Mouse (Mus musculus): ENCODE results near the gene Rcan1.
"Not testable (repeated sequence)": the region's sequence is repeated elsewhere in the genome, so short reads cannot be mapped to it uniquely, and the experiment has no call there.

Rcan1 gene

DNA sequence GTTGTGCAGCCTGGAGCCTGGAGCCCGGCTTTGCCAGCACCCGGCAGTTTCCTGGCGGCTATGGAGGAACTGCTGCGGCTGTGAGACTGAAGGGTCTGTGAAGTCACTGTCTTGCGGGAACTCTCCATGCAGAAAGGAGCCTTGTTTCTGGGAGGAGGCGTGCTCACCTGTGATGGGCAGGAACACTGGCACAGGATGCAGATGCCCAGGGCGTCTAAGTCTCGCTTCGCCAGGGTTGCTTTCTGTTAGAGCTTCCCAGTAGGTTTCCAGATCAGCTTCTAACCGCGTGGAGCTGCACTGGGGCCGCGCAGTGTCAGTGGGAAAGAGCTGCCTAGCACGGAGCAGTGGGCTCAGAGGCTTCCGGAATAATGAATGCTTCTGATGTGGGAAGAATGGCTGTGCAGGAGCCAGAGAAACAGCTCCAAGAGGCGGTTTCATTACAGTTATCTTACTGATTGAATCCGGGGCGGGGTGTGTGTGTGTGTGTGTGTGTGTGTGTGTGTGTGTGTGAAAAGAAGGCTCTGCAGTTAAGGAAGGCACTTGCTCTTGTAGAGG, 35.2 kb downstream of the Rcan1 start:
- no peak for DNase-seq (ENCODE audit: low read depth, low spot score)

DNA sequence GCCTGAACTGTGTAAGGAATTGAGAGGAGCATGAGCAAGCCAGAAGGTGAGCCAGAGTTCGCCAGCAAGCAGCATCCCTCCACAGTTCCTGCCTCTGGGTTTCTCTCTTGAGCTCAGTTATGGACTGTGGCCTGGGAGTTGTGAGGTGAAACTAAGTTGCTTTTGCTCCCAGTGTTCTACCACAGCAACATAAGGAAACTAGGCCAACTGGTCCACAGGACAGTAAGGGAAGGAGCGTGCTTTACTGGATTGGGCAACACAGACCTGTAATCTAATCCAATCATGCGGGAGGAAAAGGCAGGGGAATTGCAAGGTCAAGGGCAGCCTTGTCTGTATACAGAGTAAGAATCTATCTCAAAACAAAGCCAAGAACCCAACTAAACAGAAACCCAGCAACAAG, 37.5 kb downstream of the Rcan1 start:
- no peak for DNase-seq (ENCODE audit: low read depth, low spot score)

DNA sequence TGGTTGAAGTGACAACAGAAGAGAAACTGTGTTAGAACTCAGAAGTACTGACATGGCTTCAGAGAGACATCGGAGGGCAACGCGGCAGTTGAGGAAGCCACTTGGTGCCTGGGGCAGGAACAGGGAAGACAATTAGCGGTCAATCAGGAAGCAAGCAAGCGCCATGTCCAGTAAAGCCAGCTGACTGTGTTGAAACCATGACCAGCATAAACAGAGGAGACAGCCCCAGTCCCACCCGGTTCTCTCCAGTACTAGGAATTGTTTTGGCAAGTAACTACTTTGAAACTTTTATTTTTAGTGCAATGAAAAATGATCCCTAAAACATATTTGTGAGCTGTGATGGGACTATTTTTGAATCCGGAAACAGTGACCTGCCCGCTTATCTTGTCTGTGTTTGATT, 39.9 kb downstream of the Rcan1 start:
- no peak for DNase-seq (ENCODE audit: low read depth, low spot score)

DNA sequence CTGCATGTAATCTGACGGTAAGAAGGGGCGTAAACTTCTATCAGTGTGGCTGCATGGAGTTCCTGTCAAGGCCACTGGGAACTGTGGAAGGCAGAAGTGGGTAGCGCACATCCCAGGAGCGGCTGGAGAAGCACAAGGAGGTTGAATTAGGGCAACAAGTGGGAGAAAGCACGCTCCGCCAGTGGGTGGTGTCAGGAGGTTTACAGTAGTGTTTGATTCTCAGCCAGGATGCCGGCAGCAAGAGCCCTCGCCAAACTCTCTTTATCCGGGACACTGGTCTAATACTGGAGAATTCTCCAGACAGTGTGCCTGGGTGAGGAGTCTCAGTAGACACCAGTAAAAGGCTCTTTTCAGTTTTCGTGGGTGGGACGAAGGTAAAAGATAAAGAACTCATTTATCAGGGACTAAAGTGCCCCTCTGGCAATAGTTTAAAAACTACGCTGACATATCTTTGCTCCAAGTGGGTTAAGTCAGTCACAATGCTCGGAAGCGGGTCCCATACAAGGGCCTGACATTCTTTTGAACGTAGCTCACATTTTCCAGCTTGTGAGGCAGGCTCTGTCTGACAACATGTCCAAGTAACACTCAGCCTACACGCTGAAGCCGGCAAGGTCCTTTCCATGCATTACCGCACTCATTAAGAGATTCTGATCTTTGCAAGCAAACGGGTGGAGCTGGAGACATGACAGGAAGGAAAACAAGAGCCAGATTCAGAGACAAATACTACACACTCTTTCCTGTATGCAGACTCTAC, 42.3 kb downstream of the Rcan1 start:
- DNase-seq (ENCODE audit: low read depth, low spot score) = no peak

DNA sequence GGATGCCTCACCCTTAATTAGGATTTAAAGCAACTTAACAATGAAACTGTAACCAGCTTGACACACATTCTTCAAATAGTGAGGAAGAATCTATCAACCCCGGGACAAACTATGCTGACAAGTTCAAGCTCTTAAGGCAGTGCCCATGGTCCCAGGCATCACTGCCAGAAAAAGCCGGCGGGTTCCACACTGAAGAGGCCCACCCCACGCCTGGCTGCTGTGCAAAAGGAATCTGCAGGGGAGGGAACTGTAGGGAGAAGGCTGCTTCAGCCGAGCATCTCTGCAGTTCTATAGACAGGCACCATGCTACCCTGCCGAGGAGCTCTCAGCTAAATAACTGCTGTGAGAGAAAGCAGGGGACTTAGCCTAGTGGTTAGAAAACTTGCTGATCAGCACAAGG, 44.0 kb downstream of the Rcan1 start:
- DNase-seq (ENCODE audit: low read depth, low spot score) = no peak

DNA sequence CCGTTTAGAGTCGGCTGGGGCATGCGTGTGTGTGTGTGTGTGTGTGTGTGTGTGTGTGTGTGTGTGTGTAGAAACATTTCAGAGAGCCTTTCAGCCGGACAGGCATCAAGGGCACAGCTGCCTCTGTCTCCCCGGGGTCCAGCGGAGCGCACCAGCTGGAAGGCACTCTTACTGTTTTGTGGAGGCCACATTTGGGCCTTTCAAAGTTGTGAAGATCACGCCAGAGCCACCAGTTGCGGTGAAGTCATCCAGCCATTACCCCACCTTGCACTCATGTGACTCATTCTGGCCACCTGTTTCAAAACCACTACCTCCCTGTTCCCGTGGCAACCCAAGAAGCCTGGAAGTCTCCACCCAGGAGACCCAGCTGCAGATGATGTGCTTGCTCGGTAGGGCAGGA, 44.8 kb downstream of the Rcan1 start:
- DNase-seq (ENCODE audit: low read depth, low spot score) = no peak

DNA sequence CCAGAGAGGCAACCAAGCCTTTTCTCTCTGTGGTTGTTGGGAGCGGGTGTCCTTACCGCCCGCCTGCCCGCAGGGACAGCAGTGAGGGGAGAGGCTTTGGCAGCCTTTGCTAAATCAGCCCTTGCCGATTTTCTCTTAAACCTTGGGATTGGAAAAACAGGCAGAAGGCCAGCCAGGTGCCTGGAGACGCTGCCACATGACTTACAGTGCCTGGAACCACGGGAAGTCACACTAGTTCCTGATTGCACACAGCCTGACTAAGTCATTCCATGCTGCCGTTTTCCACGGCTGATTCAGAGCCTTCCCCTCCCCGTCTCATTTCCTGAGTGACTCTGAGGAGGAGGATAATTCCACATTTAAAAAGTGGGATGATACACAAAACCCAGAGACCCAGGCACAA, 47.3 kb downstream of the Rcan1 start:
- DNase-seq (ENCODE audit: low read depth, low spot score) = no peak

DNA sequence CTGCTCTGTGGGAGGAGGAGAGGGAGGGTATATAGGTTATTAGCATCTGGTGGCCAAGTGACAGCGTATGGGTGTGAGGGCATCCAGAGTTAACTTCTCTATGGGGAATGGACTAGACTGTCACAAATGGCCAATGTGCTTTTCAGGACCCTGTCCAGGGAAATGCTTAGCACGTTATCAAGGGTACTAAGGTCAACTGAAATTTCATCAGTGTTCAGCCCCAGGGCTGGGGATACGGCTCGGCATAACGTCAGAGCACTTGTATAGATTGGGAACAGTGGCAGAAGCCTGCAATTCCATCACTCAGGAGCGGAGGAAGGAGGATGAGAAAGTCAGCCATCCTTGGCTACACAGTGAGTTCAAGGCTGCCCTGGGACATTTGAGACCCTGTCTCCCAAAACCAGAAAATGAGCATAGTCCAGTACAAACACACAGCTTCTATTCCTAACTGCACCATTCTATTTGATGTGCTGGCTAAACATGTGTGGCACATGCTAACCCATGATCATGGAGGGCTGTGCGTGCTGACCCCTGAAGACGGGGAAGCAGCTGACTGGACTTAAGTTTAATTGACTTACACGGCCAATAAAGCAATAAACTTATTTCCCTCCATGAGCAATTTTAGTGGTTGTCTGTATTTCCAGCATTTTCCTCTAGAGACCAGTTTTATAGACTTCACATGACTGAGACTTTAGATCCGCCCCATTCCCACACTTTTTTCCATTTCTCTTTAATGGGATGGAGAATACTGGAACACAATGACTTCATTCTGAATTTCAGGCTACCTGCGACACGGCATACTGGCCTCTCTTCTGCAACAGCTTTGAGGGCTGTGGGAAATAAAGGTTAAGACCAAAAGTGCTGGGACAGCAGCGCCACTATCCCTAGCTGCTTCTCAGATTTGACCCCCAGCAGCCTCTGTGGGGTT, 48.0 kb downstream of the Rcan1 start:
- no peak for DNase-seq (ENCODE audit: low read depth, low spot score)

DNA sequence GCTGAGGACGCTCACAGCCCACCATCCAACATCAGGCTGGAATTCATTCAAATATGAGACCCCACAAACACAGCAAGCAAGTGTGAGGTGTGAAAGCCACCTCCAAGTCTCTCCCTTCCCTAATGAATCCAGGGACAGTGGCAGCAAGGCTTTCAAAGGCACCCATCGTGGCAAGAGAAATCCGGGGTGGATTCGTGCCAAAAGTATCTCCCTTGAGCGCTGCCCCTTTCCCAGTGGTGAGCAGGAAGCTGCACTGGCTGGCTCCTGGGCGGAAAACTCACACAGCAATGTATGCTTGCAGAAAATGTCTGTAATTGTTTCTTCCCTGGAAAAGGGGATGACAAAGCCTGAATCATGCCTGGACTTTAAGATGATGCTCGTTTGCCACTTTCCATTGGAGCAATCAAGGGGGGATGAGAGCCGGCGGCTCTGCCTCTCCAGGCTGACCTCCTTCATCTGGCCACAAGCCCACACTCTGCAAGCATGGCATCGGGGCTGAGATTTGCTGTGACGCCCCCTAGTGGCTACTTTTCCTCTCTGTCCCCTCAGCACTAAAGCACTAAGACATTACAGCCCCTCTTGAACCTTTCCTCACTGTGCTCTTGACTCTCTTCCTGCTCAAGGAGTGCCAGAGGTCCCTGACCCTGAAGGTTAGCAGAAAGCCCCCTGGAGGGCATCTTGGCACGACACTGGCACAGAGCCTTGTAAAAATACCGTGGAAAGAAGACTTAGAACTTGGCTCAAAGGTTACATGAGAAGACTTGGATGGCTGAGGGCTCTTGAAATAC, 49.3 kb downstream of the Rcan1 start:
- DNase-seq (ENCODE audit: low read depth, low spot score) = no peak

DNA sequence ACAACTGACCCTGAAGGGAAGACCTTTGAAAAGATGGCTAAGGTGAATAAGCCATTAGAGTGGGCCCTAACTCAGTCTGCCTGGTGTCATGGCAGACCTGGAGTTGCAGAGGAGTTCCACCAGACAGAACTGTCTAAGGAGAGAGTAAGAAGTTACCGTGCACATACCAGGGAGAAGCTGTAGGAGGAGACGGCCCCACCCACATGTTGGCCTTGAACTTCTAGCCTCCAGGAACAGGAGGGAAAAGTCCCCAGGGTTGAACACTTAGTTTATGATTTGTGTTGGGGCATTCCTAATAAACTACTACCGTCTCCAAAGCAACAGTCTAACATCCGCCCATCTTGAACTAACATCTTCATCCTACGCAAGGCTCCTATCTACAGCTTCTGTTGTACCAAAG, 50.0 kb downstream of the Rcan1 start:
- no peak for DNase-seq (ENCODE audit: low read depth, low spot score)

DNA sequence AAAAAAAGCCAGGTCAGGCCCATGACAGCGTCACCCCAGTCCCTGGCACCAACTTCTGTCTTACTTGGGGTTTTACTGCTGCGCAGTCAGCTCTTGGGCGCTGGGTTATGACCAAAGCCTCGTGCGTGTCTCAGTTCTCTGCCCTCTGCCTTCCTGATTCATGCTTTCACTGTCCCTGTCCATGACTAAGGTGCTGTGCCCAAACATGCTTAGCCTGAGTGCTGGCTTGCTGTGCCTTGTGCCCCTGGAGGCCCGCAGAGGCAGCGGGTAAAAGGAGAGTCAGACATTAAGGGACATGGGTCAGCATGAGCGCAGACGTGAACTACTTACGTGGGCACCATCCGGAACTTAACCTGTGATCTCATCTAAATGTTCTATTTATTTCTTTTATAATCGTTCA, 51.6 kb downstream of the Rcan1 start:
- no peak for DNase-seq (ENCODE audit: low read depth, low spot score)

DNA sequence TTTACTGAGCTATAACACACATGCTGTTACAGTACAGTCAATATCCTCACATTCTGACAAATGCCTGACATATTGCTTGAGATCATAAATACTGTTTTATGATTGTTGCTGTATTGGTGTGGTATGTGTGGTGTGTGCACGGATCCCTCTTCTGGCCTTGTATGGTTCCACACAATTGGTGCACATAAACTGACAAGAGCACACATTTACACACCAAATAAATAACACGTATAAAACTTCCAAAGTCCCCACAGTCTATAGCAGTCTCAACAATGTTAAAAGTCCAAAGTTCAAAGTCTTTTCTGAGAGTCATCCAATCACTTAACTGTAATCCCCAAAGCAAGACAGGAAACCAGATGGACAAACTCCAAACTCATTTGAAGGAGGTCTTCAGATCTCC, 53.4 kb downstream of the Rcan1 start:
- DNase-seq (ENCODE audit: low read depth, low spot score) = no peak

DNA sequence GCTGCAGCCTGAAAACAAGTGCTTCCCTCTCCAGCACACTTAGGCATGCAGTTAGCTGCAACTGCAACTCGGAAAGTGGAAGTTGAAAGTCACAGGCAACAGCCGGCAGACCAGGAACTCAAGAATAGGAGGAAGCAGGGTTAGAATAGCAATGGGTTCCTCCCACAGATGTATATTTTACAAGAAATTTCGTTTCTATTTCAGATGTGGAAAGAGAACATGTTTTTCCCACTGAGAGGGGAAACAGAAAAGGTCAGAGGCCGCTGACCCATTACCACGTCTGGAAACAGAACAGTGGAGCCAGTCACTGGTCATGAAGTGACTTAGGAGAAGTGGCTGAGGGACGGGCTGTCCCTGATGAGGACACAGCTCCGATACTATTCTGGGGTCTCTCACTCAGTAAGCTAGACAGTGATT, 55.0 kb downstream of the Rcan1 start:
- DNase-seq (ENCODE audit: low read depth, low spot score) = no peak

DNA sequence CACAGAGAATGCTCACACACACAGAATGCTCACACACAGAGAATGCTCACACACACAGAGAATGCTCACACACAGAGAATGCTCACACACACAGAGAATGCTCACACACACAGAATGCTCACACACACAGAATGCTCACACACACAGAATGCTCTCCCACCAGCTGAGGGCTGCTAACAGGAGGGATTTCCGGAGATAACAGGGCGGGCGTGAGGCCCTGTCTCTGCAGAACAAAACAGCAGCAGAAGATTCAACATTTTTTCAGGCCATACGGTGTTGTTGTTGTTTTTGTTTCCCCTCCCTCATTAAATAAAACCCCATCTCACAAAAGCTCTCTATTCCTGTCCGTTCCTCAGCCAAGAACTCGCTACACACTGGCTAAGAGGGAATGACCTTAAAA, 55.6 kb downstream of the Rcan1 start:
- DNase-seq (ENCODE audit: low read depth, low spot score) = not testable (repeated sequence)

DNA sequence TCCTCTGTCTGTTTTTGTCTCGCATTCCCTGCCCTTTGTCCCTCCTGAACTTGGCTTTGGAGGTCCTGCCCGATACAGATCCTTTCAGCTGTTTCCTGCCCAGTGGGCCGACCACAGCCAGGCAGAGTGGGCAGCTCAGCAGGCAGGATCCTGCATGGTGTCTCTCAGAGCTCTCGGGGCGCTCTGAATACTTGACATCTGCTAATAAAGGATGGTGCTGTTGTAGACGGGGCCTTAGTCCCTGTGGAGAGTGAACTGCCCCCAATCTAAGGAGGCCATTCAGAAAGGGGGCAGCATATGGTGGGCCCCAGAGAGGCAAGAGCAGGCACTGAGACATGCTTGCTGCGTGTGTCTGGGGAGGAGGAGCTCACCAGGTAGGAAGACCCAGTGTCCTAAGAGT, 57.8 kb downstream of the Rcan1 start:
- DNase-seq (ENCODE audit: low read depth, low spot score) = no peak

DNA sequence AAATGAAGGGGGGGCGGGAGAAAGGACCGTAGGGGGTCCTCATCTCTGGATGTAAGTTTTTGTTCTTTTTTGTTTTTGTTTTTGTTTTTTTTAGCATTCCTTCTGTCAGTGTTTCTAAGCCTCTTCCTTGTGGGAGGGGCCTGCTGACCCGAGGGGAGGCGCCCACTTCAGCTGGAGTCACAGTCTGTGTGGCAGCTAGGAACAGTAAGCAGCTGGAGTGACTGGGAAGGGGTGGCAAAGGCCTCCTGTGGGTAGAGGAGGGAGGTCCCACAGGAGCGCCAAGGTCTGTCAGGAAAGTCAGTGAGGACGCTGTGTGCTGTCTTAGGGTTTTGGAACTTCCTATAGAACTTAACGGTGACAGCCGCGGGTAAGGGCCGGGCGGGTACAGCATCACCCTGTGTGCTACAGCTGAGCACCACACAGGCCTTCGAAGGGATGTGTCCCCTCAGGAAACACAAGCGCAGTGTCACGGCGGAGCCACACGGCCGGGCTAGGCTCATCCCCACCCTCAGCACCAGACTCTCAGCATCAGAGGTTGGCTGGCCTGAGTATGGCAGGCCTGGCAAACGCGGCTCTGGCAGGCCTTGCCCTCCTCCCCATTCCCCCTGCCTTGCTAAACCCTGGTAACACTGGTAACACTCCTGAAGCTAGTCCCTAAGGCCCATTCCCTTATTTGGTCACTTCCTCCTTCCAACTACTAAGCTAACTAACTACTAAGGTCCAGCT, 58.5 kb downstream of the Rcan1 start:
- no peak for DNase-seq (ENCODE audit: low read depth, low spot score)

DNA sequence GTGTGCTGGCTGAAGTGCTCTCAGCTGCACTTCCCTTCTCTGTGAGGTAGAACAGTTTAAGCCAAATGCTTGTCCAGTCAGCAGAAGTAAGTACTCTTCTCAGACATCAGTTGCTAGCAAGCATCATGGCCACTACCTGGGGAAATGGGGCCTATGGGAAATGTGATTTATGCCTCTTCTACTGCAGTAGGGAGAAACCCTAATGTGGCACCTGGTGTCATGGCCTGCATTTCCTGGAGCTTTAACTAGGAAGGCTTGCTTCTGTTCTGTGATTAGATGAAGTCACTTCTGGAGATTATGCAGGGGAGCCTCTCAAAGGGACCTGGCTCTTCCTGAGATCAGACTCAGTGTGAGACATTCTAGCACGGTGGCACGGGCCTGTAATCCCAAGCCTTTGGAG, 60.3 kb downstream of the Rcan1 start:
- no peak for DNase-seq (ENCODE audit: low read depth, low spot score)

DNA sequence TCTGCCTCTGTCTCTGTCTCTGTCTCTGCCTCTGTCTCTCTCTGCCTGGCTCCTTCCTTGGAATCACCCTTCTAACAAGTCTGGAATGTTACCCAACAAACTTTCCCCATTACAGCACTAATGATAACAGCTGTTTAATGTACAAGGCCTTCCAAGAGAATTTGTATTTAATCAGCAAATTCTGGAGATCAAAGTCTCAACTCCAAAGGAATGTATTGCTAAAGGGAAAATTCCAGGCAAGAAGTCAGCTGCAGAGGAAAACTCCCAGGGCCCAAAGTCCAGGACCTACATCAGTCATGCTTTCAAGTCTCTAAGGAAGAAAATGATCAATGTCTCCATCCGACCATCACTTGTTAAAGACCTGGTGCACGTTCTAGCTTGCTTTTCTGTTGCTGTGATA, 62.8 kb downstream of the Rcan1 start:
- DNase-seq (ENCODE audit: low read depth, low spot score) = no peak

DNA sequence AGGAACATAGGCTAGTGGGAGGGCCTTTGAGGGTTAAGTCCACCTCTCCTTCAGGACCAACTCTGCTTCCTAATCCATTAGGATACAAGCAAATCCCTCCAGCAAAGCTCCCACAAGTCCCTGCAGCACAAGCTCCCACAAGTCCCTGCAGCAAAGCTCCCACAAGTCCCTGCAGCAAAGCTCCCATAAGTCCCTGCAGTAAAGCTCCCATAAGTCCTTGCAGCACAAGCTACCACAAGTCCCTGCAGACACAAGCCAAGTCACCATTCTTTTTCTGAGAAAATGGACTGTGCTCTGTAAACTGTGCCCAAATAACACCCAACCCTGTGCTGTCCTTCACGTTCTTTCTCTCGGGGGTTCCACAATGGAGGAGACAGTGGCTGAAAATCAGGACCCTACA, 66.5 kb downstream of the Rcan1 start:
- no peak for DNase-seq (ENCODE audit: low read depth, low spot score)

DNA sequence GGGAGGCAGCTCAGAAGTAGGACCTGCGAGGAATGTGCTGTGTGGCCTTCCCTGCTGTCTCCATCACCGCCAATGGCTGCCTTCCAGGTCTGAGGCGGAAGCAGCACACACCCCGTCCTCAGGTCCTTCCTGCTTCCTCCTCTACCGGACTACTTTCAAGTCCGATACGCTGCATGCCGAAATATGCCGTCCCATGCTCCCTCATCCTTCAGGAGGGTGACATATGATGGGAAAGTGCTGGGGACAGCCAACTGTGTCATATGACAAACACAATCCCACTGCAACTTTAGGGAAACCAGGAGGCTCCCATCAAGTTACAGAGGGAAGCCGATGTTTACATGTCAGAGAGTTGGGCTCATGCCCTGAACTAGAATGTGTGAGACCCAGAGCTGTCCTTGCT, 67.6 kb downstream of the Rcan1 start:
- no peak for DNase-seq (ENCODE audit: low read depth, low spot score)

DNA sequence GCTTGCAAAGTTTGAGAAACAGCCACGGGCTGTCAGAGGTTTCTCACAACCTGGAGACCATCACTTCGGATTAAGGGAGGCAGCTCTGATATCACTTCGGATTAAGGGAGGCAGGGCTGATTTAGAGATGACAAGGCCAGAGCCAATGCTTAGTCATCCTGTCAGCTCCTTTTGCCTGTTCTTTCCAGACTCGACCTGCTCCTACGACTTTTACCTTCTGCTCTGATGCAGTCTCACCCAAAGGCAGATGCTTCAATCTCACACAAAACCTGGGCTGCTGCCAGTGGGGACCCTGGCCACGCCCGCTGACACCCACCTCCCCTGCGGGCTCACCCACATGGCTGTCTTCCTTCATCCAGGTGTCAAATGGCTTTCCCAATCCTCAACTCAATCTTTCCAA, 68.5 kb downstream of the Rcan1 start:
- no peak for DNase-seq (ENCODE audit: low read depth, low spot score)

Data from forelimb bud, embryonic 11.5 days (tissue).